Mouse (Mus musculus) ES-E14 (cell line): ENCODE measurements around the gene Mlst8. TPM values are rescaled to one million over a fixed set of nuclear protein-coding genes. Genes with fewer than 3 reads are reported as not detected.

Source experiments
- DNase-seq: peaks from one replicate; pipeline ENCODE4 v3.0.0-alpha.2; 2013; ENCODE audit warnings: low read depth, low spot score
- H3K27ac ChIP-seq: 2 replicates; pipeline ENCODE4 v1.5.1; 2012; ENCODE audit warnings: low read depth, mild to moderate bottlenecking, low read length, moderate library complexity, mixed read lengths; ENCODE audit not compliant: poor library complexity, insufficient read depth, severe bottlenecking
- H3K36me3 ChIP-seq: 2 replicates; pipeline ENCODE4 v1.6.1; 2012; ENCODE audit warnings: mild to moderate bottlenecking, low read length, moderate library complexity, mixed read lengths; ENCODE audit not compliant: control insufficient read depth, poor library complexity, insufficient read depth, severe bottlenecking
- H3K4me1 ChIP-seq, 2 experiments: fragments of 150-350 bp in 1 of 2; sonication (generic) in 1 of 2; 2 replicates each; pipeline ENCODE4 v1.6.1; 2012; ENCODE audit warnings: low read length in 2 of 2, mild to moderate bottlenecking in 1 of 2, mixed read lengths in 1 of 2; ENCODE audit not compliant: control insufficient read depth in 2 of 2, insufficient read depth in 2 of 2, poor library complexity in 1 of 2
- H3K4me3 ChIP-seq, 2 experiments: fragments of 150-350 bp in 1 of 2; sonication (generic) in 1 of 2; 2 replicates each; pipeline ENCODE4 v1.5.1; 2012; ENCODE audit warnings: low read length in 2 of 2, low read depth in 1 of 2, mild to moderate bottlenecking in 1 of 2, mixed read lengths in 1 of 2; ENCODE audit not compliant: insufficient read depth in 1 of 2, poor library complexity in 1 of 2, severe bottlenecking in 1 of 2
- H3K9ac ChIP-seq: 2 replicates; pipeline ENCODE4 v1.6.1; 2012; ENCODE audit warnings: low read depth, mild to moderate bottlenecking, low read length, mixed read lengths; ENCODE audit not compliant: poor library complexity, insufficient read depth, severe bottlenecking
- H3K9me3 ChIP-seq: fragments of 150-350 bp; sonication (generic); 2 replicates; pipeline ENCODE4 v1.6.1; 2012; ENCODE audit warnings: low read depth, mild to moderate bottlenecking, low read length; ENCODE audit not compliant: control insufficient read depth, insufficient read depth
- CHD2 ChIP-seq: IDR thresholded peaks from 2 replicates; pipeline ENCODE4 v1.6.1; 2014; ENCODE audit warnings: mild to moderate bottlenecking, low read depth, low read length, inconsistent platforms
- HCFC1 ChIP-seq: IDR thresholded peaks from 2 replicates; pipeline ENCODE4 v1.6.1; 2012; ENCODE audit warnings: low read length, inconsistent platforms, borderline replicate concordance; ENCODE audit not compliant: insufficient read depth
- MAFK ChIP-seq: IDR thresholded peaks from 2 replicates; pipeline ENCODE4 v1.6.1; 2014; ENCODE audit warnings: mild to moderate bottlenecking, low read depth, low read length, inconsistent platforms; ENCODE audit not compliant: insufficient read depth
- ZC3H11A ChIP-seq: IDR thresholded peaks from 2 replicates; pipeline ENCODE4 v1.6.1; 2012; ENCODE audit warnings: low read depth, mild to moderate bottlenecking, inconsistent platforms, low read length, borderline replicate concordance
- ZNF384 ChIP-seq: IDR thresholded peaks from 2 replicates; pipeline ENCODE4 v1.6.1; 2012; ENCODE audit warnings: low read depth, low read length, inconsistent platforms
- in situ Hi-C, 2 experiments: fragments of 600-800 bp; cut with MboI; formaldehyde crosslinking; loops; one replicate each; pipeline ENCODE4 v1.15.1; 2025; ENCODE audit warnings: low sequenced_read_pairs in 2 of 2, inconsistent platforms in 1 of 2; ENCODE audit not compliant: unreplicated experiment in 2 of 2
- total RNA-seq: library from RNA; depleted of rRNA; stranded (reverse); fragments of 300-350 nt; gene quantifications from 2 replicates; pipeline ENCODE4 v1.2.3, GENCODE M21; 2012

Mlst8 gene
- total RNA-seq, 1 experiment = 24.2 TPM

DNA sequence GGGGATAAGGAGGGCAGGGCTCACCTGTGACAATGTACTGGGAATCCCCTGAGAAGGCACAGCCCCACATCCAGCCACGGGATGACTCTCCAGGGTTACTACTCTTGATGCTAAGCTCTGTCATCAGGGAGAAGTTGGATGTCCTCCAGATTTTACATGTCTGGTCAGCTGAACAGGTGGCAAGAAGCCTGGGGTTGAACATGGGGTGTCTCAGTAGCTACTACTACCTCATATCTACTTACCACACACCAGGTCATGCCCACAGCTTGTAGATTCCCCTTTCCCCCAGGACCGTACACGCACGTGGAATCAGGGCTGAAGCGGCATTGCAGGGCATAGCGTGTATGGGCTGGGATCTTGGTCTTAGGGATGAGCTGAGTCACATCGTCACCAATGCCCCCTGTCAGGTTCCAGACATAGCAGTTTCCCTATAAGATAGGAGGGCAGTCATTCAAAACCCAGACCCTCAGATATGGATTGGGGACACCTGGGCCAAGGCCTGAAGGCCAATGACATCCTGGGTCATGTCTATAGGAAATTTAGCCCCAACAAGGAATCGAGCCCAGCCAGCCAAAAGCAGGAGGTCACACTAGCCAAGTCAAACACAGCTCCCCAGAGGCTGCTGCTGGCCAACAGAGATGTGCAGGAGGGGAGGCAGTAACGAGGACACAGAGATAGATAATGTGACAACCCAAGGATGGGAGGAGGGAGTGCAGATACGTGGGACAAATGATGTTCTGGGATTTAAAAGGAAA, 2.7 kb downstream of the Mlst8 start:
- Histone ChIP-seq H3K4me1 (peaks cover 0 to 12% of the 10 kb centered on the region in 2 experiments; a peak in 3 of 4 replicates), H3K27ac (no peak overlapping the region), H3K9me3 (no peaks in the 10 kb centered on the region), H3K4me3 (no peak overlapping the region), H3K9ac (no peak overlapping the region), H3K36me3 (peaks cover 31% of the 10 kb centered on the region; the same call in 1 of the 2 replicates)
- in situ Hi-C loops = no loop called here
- DNase-seq = no peak
- TF ChIP-seq ZC3H11A (no peak), ZNF384 (no peak)

DNA sequence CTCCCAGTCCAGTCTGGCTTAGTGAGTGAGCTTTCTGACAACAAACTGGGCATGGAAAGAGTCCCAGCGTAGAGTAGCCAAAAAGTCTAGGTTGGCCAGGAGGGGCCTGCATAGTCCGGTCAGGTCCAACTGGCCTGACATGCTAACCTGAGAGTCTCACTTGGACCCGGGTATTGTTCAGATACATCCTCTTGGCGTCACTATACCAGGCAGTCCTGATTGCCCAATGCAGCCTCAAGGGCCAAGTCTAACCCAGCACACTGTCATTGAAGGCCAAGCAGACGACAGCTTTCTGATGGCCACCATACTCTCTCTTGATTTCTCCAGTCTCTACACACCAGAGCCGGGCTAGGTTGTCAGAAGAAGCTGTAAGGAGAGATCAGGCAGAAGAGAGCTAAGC, 3.3 kb downstream of the Mlst8 start:
- in situ Hi-C loops = no loop called here
- Histone ChIP-seq H3K4me3 (no peak overlapping the region), H3K36me3 (peaks cover 31% of the 10 kb centered on the region; the same call in 1 of the 2 replicates), H3K4me1 (peaks cover 0 to 12% of the 10 kb centered on the region in 2 experiments; a peak in 3 of 4 replicates), H3K9me3 (no peaks in the 10 kb centered on the region), H3K27ac (no peak overlapping the region), H3K9ac (no peak overlapping the region)
- TF ChIP-seq ZNF384 = no peak
- TF ChIP-seq CHD2 = no peak
- no peak for TF ChIP-seq MAFK
- no peak for TF ChIP-seq HCFC1
- no peak for TF ChIP-seq ZC3H11A
- DNase-seq = no peak

DNA sequence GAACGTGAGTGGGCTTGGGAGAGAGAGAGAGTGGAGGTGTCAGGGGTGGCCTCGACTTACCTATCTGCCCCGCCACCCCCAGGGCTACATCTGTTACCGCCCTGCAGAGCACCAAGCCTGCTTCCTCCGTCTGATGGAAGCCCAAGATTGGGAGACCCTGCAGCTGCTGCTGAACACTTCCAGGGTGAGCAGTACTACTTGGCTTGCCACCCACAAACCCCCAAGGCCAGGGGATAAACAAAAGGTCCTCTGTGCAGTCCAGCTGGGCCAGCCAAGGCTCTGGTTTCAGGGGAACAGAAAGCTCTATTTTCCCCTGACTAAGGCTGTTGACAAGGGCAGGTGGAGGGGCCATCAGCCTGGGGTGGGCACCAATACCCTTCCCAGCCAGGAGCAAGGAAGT, 4.3 kb downstream of the Mlst8 start:
- no peak for TF ChIP-seq ZC3H11A
- no peak for TF ChIP-seq MAFK
- no peak for TF ChIP-seq HCFC1
- Histone ChIP-seq H3K4me1 (peaks cover 0 to 9% of the 10 kb centered on the region in 2 experiments; a peak in 3 of 4 replicates), H3K36me3 (peaks cover 31% of the 10 kb centered on the region; the same call in 1 of the 2 replicates), H3K9ac (no peak overlapping the region), H3K27ac (no peak overlapping the region), H3K4me3 (no peak overlapping the region), H3K9me3 (no peaks in the 10 kb centered on the region)
- in situ Hi-C loops = no loop called here
- no peak for DNase-seq

DNA sequence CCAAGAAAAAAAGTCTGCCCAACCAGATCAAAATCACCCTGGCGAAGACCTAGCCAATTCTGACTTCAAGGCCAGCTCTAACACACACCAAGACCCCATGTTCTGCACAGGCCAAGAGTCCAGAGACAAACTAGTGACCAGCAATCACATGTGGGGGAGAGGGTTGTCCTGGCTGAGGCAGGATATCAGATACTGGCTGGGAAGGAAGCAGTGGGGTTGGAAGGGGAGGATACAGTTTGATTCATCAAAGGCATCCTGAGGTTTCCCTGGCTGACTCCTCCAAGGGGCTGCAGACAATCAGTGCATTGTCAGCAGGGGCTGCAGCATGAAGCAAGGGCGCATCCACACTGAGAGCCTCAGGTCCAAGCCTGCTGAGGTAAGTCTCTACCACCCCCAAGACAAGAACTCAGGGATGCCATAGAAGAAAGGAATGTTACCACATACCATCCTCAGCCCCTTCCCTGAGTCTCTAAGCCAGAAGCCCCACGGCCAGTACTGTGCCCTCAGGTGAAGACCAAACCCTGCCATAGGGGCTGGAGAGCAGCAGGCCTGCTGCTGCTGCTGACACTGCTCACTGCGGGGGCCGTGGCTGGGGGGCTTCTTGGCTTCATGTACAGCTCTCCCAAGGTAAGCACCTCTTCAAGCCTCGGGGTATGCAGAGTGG, 5.1 kb downstream of the Mlst8 start, which contains the start of gene Bricd5:
Gene Bricd5, plus strand, starts transcription at position 273 of the 664 bp plus-strand sequence.
- Histone ChIP-seq H3K27ac (no peak within 1 kb of the TSS), H3K4me1 (peaks cover 0 to 9% of the 10 kb centered on the region in 2 experiments; a peak in 2 of 4 replicates), H3K9ac (no peak within 1 kb of the TSS), H3K36me3 (peaks cover 31% of the 10 kb centered on the region; the same call in 1 of the 2 replicates), H3K4me3 (no peak within 1 kb of the TSS), H3K9me3 (no peaks in the 10 kb centered on the region)
- no peak for DNase-seq
- TF ChIP-seq ZC3H11A (no peak), HCFC1 (no peak), ZNF384 (no peak), MAFK (no peak), CHD2 (no peak)
- in situ Hi-C loops = no loop called here
